Mouse (Mus musculus) spleen, postnatal 4 days (tissue): Measurements from ENCODE around the gene Sipa1l3.

Experiments
- DNase-seq, 2 experiments: peaks; one replicate each; pipeline ENCODE4 v3.0.0; 2022; ENCODE audit warnings: low spot score in 2 of 2

The Sipa1l3 gene

DNA sequence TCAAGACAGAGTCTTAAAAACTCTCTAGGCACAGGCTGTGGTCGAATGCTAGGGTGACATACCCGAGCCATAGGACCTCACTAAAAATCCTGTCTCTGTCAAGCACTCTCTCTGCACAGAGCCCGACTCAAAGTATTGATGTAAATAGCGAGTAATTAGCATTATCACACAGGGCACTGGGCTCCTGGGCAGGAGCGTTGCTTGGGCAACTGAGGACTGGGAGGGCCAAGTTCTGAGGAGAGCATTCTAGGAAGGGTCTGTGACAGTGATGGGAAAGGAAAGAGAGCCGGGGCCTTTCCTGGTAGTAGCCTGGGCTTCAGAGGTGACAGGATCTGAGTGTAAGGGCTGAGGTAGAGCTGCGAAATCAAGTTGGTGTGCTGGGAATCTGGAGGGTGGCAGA is 212.3 kb downstream of the Sipa1l3 start:
- no peak for DNase-seq

DNA sequence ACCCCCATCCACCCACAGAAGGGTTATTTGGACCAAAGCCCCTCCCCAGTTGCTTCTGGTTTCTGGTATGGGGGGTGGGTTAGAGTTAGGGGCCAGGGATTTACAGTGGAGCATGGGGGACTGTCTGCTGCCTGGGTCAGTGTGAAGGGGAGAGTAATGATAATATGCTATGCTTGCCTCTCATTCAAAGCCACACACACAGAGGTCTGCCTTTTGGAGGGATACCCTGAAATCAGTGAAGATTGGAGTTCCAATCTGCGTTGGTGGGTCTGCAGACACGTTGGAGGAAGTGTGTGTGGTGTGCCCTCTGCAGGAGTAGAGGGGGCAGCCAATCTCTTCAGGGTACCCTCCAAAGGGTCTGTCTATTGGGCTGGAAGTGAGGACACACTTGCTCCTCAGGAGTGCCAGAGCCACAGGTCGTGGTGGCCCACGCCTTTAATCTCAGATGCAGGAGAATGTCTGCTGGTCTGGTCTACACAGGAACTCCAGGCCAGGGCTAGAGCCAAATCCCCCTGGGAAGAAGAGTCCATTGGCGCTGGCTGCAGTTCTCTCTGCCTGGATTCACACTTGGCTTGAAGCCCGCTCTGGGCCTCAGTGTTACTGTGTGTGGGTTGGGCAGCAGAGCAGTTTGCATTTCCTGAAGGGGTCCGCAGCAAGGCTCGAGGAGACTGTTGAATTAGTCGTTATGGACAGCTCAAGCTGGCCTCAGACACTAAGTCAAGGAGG is 213.0 kb downstream of the Sipa1l3 start:
- no peak for DNase-seq

DNA sequence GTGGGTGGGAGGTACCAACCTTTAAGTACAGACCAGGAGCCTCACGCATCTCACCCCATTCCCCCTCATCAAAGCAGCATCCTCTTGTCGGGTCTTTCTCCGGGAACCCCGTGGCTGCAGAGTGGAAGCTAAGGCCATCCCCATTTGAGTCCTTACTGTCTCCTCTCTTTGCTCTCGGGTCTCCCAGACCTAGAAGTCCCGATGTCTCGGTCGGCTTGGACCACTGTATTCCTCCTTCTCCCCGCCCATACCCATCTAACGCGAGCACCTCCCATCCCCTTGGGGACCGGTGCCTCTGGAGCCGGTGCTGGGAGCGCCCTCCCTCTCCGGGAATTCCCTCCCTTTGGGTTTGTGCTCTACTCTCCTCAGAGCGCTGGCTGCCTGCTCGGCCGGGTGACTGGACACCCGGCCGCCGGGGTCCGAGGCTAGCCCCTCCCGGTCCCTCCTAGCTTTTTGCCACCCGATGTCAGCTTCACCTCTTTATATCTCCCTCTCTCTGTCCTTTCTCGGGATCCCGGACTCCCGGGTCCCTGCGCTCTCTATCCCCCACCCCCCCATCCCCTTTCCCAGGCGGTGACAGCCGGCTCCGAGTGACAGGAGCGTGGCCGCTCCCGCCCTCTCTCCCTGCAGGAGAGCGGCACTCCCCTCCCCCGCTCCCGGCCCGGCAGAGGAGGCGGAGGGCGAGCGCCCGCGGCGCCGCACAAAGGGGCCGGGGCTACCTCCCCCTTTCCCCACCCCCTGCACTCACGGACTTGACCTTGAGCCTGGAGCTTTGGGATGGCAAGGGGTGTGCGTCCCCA is 213.8 kb downstream of the Sipa1l3 start:
- no peak for DNase-seq

DNA sequence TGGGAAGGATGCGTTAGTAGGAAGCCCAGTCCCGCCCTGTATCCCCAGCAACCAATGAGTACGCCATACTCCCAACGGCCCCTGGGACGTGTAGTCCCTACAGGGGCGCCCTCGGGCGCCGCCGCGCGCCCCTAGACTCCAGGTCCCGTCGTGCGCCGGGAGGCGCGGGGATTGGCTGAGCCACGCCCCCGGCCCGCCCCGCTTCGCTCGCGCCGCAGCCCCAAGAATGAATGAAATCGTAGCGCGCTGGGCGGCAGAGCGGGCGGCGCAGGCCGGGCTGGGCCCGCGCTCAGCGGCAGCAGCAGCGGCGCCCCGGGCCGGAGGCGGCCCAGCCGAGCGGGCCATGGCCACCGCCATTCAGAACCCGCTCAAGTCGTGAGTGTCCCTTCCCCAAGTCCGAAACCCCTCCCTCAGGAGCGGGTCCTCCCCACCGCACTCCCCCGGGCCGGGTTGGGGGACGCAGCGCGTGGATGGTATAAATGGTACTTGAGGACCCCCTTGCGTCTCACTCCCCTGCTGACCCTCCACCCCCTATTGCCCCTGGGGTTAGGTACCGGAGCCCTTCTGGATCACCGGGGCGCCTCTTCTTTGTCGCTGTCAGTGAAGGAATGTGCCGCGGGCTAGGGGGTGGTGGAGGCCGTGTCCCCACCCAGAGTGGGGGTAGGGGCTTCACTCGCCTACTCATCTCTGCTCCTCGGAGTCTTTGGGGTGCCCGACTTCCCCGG is 214.5 kb downstream of the Sipa1l3 start, which contains the start of gene Dpf1:
Dpf1 (plus strand) TSS at position 214 of the 725 bp plus-strand sequence.
- DNase-seq: peak; percentile 66 to 74

DNA sequence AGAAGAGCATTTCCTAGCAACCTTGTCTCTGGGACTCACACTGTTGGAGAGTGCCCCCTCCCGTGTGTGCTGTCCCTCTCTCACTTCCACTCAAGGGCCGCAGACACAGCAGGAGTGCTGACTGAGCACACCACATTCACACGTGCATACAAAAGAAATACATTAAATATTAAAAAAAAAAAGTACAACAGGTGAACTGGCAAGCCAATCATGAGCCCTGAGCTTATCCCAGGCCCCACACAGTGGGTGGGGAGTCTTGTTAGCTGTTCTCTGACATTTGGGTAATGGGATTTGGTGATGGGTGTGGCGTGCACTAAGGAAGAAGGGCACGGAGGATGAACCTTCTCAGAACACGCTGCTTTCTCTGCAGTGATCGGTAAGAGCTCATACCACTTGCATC is 215.8 kb downstream of the Sipa1l3 start:
- no peak for DNase-seq

DNA sequence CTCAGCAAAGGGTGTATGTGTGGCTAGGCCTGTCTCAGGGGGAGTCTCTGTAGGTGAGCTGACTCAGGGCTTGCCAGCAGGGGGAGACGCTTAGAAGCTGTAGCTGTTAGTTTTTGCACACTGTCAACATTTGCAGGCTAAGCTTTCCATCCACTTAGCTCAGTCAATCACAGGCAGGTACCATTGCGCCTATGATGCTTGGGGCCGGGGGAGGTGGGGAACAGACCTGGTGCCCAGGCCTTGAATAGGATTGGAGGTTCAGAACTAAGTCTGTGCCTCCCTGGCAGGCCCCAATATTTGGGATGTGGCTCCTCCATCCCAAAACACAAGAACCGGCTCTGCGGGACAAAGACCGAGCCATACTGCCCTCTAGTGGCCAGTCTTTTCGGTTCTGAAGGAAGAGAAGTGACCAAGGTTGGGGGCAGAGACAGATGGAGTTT is 217.3 kb downstream of the Sipa1l3 start:
- DNase-seq: peak; percentile 49 to 83

DNA sequence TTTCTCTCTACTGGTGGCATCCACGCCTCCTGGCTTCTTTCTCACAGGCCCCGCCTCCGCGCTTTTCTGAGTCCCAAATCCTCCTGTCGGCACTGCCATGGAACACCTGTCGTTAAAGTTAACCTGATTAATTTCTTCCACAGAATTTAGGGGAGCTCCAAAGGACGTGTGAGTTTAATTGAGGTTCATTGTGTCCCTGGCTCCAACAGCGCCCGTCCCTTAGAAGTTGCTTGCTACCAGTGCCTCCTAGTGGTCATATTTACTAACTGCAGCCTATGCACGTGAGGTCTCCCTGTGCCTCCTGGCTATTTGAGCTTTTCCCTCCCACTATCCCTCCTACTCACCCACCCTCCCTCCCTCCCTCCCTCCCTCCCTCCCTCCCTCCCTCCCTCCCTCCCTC is 221.4 kb downstream of the Sipa1l3 start:
- DNase-seq: peak; percentile 63 to 78

DNA sequence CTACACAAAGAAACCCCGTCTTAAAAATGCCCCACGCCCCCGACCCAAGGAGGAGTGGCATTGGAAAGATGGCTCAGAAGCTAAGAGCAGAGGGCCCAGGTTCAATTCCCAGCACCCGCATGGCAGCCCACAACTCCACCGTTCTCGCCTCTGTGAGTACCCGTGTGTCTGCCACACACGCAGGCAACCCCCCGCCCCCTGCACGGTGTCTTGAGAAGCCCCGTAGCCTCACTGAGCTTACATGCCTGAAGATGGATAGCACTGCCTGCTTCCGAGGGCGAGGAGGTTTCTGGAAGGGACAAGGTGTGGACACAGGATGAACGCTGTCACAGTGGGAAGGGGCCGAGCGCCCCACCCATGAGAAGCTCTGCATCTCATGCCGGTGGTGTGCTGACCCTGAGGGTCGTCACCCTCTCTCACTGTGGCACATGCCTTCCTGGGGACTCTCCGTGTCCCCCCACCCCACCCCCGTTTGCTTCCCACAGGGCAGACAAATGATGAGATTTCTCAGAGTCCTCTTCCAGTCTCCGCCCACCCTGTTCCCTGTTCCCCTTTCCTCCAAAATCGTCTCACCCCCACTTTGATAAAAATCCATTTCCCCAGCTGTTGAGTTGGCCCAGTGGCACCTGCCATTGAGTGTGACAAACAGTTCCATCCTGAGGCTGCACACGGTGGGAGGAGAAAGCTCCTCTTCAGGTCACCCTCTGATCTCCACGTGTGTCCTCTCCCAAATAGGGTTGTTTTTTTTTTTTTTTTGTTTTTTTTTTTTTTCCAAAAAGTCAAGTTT is 222.4 kb downstream of the Sipa1l3 start:
- no peak for DNase-seq

DNA sequence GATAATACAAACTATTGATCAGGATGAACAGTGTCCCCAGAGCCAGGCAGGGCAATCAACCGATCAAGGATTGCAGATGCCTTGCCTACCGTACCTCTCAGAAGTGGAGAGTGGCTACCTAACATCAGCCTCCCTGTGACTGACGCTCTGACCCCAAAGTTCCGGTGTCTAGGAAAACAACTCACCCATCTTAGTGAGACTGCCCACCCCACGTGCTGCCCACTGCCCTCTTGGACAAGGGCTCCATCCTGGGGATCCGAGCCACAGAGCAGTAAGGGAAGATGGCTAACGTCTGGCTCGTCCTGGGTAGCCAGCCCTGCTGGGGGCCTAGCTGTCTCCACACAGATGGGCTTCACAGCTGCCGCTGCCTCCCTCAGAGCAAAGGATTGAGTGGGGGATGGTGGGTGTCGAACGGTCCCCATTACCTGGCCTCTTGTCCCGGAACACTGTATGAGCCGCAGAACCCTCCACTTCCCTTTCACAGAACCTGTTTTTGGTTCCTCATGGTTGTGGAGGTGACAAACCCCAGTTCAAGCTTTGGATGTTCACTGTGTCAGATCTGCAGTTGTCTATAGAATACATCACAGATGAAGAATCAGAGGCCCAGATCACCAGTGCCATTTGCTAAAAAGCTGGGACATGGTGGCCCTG is 224.2 kb downstream of the Sipa1l3 start:
- no peak for DNase-seq

DNA sequence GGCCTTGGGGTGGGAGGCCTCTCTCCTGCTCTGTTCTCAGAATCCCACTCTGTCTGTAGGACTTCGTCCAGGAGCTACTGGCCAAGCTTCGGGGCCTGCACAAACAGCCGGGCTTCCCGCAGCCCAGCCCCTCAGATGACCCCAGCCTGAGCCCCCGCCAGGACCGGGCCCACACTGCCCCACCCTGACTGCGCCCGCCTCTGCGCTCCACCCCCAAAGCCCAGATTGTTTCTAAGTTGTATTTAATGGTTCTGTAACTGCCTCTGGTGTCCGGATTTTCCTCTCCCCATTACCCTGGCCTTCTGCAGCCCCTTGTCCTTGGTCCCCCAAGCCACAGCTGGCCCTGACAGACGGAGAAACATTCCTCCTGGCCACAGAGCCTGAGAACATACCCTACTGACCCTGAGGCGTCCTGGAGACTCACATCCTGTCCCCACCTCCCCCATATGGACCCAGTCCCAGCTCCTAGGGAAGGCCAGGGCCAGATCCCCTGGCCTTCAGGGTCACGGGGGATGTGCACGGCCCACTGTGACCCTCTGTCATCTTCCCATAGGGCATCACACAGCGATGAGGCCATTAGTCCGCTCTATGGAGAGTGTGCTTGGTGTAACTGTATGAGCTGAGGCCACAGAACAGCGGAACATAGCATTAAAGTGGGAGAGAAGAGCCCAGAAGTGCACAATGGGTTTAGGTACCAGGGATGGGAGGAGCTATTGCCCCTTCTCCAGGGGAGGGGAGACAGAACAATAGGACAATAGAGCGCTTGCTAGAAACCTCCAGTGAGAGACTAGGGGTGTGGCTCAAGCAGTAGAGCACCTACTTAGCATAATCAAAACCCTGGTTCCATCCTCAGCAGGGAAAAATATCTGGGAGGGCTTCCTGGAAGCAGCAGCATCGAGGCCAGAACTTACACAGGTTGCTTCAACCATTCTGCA is 225.0 kb downstream of the Sipa1l3 start:
- DNase-seq: no peak

DNA sequence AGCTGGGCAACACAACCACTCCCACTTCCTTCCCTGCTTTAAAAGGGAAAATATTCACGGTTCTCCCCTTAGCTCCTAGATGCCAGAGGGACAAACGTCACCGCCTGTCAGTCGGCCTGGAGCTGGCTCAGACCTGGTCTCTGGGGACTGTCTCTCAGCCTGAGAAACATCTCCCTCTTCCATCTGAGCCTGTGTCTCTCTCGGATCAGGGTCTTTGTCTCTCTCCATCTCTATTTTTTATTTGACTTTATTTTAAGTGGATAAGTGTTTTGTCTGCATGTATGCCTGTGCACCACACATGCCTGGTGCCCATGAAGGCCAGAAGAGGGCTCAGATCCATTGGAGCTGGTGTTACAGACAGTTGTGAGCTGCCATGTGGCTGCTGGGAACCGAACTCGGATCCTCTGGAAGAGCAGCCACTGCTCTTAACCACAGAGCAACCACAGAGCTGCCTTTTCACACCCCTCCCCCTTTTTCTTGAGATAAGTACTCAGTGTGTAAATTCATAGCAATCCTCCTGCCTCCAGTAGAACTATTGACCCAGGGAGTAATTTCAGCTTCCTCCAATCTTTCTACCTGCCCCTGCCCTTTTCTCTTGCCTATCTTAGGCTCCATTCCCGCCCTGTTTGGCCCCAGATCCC is 225.9 kb downstream of the Sipa1l3 start:
- no peak for DNase-seq

DNA sequence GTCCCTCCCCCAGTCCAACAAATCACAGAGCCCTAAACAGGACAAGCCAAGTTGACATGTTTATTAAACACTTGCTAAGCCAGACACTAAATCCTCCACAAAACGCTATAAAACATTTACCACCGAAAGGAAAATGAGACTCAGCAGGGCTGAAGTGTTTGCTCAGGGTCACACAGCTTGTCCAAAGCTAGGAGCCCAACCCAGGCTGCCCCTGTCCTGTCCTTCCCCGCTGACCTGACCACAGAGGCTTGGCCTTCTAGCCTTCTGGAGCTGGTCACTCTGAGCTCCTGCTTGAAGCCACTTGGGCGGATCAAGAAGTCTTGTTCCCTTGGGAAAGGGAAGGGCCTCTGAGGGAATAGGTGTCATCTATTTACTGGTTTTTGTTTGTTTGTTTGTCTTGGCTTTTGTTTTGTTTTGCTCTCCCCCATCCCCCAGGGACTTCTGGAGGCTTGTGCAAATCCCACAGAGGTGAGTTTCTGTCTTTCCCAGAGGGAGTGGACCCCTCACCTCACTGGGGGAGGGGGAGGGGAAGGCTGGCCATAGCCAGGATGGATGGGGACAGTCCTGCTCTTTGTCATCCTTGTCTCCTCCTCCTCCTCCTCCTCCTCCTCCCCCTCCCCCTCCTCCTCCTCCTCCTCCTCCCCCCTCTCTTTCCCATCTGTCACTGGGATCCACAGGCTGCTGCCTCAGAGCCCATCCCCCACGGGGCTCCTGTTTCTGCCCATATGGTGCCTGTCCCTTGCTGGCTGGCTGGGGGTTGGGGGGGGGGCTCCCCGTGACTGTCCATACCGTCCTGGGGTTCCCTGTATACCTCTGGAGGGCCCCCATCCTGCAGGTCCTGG is 226.6 kb downstream of the Sipa1l3 start:
- DNase-seq: no peak

DNA sequence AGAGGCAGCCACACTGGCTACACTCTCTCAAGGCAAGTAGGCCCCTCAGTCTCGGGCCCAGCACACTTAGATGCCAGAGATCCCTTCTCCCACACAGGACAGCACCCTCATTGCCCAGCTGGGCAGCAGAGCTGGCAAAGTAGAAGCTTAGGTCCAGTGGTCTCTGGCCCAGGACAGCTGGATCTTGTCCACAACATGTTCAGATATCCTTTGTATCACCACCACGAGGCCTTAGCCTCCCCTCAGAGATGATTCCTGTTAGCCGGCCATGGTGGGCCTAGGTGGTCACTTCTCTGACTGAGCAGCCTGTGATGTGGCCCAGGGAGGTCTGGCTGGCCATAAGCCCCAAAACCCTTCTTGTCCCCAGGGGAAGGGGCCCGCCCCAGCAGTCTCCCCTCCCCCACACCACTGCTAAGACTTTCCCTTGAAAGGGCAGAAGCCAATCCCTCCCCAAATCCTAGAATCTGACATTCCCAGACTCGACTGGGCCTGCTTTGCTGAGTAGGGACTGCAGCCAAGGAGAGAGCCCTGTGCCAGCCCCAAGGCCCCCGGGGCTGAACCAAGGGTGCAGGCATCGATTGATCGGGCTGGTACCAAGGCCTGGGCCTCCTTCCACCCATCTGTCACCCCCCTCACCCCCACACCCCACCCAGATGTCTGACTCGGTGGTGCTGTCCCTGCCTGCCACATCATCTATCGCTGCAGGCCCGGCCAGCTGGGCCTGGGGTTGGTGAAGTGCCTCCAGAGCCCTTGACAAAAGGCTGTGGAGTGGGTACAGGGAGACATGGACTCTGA is 227.6 kb downstream of the Sipa1l3 start:
- no peak for DNase-seq

DNA sequence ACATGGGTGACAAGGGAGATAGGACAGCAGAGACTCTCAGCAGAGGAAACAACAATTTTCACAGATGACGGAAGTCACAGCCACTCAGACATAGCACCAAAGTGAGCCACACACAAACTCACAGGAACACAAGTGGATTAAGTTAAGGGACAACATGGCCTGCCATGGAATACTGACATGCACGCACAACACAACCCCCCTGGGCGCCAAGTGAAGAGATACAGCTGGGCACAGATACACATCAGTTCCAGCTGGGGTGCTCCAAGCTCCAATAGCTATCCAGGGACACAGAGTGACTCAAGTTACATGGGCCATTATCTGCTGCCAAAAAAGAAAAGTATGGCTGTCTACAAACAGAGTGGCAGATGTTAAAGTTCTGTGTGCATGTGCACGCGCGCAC is 228.6 kb downstream of the Sipa1l3 start:
- DNase-seq: no peak

DNA sequence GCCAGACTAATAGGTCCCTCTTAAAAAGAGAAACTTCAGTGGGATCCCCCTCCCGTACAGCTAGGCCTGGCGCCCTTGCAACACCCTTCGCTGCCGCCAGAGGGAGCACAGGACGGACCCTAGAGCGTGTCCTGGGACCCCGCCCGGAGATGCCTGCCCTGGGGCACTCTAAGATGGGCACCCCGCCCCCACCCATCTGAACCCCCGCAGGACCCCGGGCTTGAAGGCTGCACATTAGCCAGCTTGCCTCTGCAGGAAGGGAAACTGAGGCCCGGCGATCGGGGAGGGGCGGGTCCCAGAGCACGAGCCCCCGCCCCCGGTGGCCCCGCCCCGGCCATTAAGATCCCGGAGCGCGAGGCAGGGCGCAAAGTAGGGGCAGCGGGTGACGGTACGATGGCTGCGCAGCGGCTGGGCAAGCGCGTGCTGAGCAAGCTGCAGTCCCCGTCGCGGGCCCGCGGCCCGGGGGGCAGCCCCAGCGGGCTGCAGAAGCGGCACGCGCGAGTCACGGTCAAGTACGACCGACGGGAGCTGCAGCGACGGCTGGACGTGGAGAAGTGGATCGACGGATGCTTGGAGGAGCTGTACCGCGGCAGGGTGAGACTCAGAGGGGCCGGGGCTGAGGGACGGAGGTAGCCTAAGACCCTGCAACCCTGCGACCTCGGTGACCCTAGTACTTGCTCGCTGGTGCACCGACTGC is 229.4 kb downstream of the Sipa1l3 start, which contains the start of gene Ppp1r14a:
Ppp1r14a (plus strand) TSS at position 367 of the 697 bp plus-strand sequence.
- peak; percentile 74 to 92 for DNase-seq

DNA sequence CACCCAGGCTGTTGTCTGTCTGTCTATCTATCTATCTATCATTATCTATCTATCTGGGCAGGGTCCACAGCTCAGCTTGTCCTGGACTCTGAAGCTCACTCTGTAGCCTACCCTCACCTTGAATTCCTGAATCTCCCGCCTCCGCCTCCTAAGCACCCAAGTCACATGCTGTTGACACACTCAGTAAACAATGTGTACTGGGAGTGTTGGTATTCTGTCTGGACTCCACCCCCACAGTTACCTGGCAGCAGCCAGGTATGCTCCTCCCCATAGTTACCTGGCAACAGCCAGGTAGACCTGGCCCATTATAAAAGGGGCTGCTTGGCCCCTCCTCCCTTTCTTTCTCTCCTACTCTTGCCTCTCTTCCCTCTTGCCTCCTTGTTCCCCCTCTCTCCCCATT is 230.4 kb downstream of the Sipa1l3 start:
- DNase-seq: no peak

DNA sequence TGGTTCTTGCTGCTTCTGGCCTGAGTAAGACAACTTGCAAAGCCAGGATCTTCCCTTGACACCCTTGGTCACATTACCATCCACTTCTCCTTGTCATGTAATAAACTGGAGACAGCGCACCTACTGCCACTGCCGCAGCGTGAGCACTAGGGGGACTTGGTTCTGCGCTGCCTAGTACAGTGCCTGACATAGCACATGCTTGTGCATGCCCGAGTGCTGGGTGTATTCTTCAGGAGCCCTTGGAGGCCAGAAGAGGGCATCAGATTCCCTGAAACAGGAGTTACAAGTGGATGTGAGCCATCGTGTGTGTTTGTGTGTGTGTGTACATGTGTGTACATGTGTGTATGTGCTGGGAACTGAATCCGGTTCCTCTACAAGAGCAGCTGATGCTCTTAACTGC is 231.0 kb downstream of the Sipa1l3 start:
- no peak for DNase-seq
